Comparison of ENCODE assay signal across 15 mouse cellular contexts in genomic region chr19:7199089-7199488, GRCm38 (mm10).
"Had no signal": no experiment of that assay in that cellular context is flagged by ENCODE, and none has a peak within 500 bp of the region (broad histone marks: within the 10 kb centered on the region; RNA-seq: fewer than 3 reads in every experiment).

No protein-coding gene starts in this region.

- DNase-seq: heart, postnatal 10 days; heart, postnatal 14 days; heart, postnatal 36 days; kidney, adult 11 months; kidney, adult 18-20 months; kidney, adult 2 months; kidney, adult 8-10 months; kidney, adult 9 months; kidney, postnatal 10 days; kidney, postnatal 14 days; kidney, postnatal 25 days; kidney, postnatal 36 days; kidney, postnatal 4 days; layer of hippocampus, adult 9-11 months; layer of hippocampus, postnatal 36 days had no signal
